Mouse (Mus musculus) neural tube, embryonic 10.5 days (tissue): ENCODE results near the gene Ifit3b.
"Not testable (repeated sequence)": the region's sequence is repeated elsewhere in the genome, so short reads cannot be mapped to it uniquely, and the experiment has no call there.

Source experiments
- DNase-seq: peaks from one replicate; pipeline ENCODE4 v3.0.0-alpha.2; 2017; ENCODE audit warnings: low spot score; ENCODE audit errors: extremely low spot score

The Ifit3b gene

DNA sequence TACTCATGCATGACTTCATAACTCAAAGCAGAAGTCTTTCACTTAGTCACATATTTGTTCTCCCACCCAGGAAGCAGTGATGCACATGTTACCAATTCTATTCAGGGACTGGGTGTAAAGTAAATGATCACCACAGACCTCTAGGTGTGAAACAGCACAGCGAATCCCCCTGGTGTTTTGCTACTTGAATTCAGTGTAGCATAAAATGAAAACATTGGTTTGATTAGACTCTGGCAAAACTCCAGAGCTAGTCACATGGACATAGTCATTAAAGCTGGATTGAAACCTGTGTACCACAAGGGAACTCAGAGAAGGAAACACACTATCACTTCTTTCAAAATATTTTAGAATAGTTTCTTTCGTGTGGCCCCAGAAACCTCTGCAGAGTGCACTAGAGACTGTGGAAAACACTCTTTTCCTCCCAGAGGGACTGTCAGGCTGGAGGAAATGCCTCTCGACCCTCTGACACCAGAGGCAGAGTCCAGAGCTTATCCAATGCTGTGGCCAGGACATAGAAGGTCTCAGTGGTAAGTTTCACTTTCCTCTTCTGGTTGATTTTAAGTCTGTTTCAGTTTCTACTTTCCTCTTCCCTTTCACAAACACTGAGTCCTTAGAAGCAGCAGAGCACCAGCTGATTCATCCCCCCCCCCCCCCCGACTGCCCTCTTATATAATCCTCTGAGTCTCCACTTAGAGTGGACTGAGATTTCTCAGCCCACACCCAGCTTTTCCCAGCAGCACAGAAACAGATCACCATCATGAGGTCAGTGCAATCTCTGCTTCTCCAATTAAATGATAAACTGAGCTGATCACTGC is at the start of gene Ifit3b:
Gene Ifit3b (plus strand): TSS at position 734 of the 815 bp plus-strand sequence.
- not testable (repeated sequence) for DNase-seq

DNA sequence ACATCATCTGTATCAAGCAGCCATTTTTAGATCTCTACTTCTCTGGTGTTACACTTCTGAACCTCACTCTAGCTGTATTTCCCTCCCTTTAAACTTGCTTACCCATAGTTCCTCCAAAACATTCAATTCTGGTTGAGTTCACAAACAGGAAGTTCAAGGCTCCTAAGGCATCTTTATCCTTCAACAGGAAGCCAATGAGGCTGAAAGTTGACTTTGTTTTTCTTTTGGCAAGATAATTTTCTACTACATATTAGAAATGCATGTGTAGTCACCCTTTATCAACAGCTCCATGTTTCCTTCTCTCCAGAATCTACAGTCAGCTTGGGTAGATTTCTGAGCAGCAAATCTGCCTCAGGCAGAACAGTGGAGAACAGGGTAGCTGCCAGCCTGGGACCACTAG is 45.2 kb upstream of the Ifit3b start:
- no peak for DNase-seq

DNA sequence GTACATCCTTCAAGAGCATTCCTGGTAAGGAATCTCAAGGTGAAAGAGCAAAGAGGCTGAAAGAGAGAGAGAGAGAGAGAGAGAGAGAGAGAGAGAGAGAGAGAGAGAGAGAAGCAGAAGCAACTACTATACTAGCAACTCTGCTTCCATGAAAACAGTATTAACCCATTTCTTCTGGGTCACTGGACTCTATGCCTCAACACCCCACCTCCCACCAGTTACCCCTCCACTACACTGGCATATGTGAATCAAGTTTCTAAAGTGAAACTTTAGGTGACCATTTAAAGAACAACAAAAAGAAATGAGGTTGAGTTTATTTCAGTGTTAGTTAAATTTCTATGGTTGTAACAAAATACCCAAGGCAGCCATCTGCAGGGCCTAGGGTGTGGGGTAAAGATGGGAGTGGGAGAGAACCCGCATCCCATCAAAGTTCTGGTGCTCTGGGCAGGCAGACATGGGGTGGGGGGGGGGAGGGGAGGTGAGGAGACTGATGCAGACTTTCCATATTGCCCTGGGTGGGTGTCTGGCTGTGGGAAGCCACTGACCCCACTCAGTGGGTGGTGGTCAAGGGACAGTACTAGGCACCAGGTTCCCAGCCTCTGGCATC is 41.5 kb upstream of the Ifit3b start:
- DNase-seq = no peak

DNA sequence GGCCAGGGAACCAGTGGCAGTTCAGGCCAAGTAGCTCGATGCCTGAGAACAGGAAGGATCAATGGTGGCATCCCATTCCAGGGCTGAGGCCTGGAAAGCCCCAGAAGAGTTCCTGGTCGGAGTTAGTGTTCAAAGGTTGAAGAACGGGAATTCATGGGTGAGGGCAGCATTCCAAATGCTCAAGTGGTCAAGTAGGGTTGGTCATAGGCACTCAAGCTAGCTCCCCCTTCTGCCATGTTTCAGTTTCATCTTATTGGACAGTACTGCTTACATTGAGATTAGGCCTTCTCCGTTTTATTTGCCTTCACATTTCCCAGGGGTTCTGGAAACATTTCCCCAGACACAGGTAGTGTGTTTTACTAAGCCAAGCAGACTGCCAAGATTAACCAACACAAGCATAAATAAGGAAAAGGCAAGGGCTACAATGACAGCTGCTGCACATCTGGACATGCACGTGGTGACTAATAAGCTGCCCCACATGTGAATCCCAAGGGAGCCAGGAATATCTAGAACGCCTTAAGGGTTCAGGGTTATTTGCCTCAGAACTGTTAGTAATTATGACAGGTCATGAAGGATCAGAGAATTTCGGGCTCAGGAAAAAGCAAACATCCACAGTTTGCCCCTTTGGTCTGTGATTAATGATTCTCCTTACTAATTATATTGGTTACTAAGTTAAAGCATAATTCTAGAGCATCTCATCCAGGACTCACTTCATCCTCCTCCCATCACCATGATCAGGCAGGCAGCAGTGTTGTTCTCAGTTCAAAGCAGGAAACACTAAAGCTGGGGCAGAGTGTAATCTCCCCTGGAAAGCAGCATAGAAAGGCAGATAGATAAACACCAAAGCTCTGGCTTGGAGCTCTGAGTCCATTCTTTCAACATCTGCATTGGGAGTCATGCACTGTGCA is 38.5 kb upstream of the Ifit3b start:
- DNase-seq = no peak

DNA sequence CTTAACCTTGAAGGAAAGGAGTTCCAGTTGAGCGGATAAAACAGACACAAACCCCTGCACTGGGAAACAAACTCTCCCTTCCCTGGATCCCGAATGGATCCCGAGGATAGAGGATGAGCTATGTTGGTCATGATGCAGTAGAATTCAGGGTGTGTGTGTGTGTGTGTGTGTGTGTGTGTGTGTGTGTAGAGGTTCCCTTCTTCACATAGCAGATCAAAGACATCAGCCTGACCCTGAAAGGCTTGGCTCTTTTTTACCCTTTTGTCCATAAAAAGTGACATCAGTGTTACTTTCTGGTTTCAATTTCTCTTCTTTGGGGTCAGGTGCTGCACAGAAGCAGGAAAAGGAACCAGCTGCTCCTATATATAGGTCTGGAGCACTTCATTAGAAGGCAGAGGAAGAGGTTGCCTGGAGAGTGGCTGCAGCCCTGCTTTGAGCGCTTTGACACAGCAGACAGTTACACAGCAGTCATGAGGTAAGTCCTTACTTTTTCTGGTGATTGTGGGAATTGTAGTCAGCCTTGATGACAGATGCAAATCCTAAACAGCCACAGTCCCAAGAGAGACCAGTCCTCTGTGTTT is 37.8 kb upstream of the Ifit3b start:
- DNase-seq = no peak

DNA sequence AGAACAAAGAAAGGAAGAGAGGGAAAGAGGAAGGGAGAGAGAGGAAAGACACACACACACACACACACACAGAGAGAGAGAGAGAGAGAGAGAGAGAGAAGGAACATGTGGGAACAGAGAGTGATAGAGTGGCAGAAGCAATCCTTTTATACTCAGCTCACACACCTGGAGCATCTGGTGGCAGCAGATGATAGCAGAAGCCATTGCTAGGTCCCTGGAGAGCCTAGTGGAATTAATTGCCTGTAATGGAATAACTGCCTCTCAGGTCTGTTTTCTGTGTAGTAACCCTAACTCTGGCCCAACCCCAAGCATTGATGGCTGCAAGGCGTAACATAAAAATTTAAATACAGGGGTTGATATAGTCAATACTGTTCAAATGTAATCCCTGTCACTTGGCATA is 36.7 kb upstream of the Ifit3b start:
- DNase-seq = no peak

DNA sequence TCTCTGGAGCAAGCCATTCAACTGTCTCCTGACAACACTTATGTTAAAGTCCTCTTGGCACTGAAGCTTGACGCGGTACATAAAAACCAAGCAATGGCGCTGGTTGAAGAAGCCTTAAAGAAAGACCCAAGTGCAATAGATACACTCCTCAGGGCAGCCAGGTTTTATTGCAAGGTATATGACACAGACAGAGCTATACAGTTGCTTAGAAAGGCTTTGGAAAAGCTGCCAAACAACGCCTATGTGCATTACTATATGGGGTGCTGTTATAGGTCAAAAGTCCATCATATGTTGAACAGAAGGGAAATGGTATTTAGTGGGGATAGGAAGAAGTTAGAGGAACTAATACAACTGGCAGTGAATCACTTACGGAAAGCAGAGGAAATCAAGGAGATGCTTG is 34.1 kb upstream of the Ifit3b start:
- no peak for DNase-seq

DNA sequence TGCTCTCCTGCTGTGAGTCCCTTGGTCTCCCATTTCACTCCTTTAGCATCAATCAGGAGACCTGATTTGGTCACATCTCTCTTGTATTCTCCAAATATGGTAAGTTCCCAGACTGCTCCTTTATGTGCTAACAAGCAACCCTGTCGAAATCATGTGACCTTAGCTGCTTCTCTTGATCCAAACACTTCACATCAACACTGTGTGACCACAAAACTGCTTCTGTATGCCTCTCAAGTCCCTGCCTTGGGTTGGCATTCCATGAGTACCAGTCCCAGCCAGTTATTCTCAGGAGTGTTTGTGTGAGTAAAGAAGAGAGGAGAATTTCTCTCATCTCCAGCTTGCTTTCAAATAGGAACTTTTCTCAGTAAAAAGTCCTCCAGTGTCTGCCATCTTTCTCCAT is 30.6 kb upstream of the Ifit3b start:
- DNase-seq = no peak

DNA sequence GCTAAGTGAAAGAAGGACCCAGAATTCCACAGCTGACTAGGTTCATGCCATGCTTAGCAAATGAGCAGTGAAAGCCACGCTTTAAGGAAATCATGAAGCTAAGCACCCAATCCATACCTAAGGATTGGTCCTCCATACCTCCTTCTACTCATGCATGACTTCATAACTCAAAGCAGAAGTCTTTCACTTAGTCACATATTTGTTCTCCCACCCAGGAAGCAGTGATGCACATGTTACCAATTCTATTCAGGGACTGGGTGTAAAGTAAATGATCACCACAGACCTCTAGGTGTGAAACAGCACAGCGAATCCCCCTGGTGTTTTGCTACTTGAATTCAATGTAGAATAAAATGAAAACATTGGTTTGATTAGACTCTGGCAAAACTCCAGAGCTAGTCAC is 25.1 kb upstream of the Ifit3b start:
- not testable (repeated sequence) for DNase-seq

DNA sequence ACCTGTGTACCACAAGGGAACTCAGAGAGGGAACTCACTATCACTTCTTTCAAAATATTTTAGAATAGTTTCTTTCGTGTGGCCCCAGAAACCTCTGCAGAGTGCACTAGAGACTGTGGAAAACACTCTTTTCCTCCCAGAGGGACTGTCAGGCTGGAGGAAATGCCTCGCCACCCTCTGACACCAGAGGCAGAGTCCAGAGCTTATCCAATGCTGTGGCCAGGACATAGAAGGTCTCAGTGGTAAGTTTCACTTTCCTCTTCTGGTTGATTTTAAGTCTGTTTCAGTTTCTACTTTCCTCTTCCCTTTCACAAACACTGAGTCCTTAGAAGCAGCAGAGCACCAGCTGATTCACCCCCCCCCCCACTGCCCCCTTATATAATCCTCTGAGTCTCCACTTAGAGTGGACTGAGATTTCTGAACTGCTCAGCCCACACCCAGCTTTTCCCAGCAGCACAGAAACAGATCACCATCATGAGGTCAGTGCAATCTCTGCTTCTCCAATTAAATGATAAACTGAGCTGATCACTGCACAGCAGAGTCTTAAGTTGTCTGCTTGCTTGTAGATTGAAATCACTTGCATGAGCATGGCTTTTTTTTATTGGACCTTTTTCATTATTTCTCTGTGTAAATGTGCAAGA is 24.5 kb upstream of the Ifit3b start, which contains the start of gene Ifit3:
Gene Ifit3 (plus strand): TSS at position 406 of the 641 bp plus-strand sequence.
- not testable (repeated sequence) for DNase-seq

DNA sequence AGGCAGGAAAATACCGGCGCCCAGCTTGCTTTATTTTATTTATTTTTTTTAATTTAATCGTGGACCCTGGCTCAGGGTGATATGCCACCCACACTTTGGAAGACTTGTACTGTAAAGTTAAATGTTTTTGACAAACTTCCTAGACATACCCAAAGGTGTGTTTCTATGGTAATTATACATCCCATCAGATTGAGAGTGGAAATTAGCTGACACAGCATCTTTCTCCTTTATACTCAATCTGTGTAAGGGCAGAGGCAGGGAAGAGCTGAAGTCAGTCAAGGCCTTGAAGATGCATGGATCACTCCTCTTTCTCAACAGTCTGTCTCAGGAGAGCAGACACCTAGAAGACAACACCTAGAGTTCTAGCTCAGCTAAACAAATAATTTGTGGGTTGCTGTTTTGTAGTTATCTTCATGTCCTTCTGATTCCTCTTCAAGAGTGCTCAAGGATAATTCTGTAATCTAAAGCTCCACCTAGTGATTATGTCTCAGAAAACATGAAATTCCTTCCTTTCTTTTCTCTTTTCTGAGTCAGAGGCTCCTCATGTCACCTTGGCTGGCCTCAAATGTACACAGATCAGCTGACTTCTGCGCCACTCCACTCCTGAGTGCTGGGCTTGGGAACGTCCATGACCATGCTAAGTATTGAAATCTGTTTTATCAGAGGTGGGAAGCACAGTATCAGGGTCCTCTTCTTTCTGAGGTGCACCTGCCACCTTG is 21.9 kb upstream of the Ifit3b start:
- DNase-seq = not testable (repeated sequence)

DNA sequence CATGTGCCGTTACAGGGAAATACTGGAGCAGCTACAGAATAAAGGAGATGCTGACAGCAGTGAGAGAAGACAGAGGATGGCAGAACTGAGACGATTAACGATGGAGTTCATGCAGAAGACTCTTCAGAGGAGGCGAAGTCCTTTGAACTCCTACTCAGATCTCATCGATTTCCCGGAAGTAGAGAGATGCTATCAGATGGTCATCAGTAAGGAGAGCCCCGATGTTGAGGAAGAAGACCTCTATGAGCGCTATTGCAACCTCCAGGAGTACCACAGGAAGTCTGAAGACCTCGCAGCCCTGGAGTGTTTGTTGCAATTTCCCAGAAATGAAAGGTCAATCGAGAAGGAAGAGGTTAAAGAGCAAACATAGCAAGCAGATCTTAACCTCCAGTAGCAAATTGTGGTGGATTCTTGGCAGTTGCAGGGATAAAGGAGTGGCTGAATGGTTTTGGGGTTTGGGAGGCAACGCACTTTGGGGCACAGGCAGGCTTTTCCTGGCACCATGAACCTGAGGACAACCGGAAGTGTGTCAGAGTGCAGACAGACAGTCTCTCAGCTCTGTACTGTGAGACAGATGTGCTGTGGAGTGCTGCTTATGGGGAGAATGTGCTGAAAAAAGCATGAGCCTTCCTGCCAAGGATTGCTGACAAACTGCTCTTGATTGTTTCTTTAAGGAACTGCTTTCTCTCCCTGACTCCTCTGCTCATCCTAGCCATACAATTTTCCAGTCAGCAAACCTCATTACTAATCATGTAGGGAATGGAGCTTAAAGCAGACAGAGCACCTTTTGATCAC is 19.7 kb upstream of the Ifit3b start:
- DNase-seq = not testable (repeated sequence)

DNA sequence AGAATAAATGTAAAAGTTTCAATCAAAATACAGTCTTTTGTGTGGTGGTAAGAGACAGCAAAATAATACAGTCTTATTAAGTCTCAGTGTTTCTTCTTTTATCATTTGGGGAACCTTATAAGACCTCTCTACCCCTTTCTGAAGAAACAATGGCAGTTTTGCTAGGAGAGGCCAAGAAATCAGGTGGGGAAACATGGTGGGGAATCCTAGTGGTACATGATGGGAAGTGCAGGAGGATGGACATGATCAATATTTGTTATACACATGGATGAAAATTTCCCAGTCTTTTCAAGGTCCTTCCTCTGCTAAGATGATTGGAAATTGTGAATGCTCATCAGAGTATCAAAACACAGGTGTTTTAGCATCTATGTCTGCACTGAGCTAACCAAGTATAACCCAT is 18.8 kb upstream of the Ifit3b start:
- DNase-seq = no peak

DNA sequence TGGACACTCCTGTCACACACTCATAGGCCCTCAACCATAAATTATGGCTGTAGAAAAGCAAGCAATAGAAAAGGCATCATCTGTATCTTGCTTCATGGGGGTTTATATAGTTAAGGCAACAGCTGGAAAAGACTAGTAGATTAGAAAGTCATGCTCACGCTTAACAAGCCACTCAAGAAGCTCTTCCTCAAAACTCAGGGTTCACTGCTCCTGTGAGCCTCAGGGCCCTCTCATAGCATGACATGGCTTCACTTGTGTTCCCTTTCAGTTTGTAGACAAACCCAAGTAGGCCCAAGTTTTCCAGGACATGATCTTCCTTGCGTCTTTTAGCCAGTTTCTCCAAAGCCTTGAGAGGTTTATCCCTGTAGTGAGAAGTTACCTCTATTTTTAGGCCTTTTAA is 14.3 kb upstream of the Ifit3b start:
- no peak for DNase-seq

DNA sequence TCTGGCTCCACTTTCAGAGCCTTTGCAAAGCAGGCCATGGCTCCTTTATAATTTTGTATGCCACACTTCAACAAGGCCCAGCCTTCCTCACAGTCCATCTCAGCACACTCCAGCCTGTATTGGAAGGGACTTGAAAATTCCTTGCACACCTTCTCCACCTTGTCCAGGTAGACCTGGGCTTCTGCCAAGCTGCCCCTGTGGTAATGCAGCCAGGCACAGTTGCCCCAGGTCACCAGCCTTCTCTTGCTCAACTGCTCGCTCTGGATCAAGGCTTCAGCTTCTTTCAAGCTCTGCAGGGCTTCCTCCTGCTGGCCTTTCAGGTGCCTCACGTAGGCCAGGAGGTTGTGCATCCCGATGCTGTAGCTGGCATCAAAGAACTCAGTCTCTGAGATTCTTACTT is 13.2 kb upstream of the Ifit3b start:
- not testable (repeated sequence) for DNase-seq

DNA sequence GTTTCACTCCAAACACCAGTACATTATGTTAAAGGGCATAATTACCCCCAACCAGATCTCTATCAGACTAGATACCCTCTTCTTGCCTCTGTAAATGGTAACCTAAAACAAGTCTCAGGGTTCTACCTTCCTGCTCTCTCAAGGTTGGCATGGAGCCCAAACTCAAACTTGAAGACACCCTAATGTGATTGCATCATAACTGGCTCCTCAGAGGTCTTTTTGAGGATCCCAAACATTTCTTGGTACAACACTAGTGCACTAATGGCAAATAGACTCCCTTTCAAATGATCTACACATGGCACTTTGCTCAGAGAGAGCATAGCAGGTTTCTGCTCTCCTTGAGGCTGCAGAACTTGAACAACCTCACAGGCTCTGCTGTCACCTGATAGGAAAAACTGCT is 11.0 kb upstream of the Ifit3b start:
- DNase-seq = no peak

DNA sequence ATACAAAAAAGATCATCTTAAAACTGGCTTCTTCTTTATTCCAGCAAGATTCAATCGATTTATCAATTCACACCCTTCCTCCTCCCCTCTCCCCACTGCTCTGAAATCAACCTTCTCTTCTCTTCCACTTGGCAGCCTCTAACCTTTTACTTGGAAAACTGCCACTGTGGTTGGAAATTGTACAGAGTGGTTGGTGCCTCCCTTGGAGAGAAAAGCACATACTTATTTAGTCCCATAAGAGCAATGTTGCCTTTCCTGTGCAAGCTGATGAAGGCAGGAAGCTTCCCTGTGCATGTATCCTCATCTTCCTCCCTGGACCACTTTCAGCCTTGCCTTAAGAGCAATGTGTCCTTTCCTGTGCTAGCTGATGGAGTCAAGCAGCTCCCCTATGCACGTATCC is 9.4 kb upstream of the Ifit3b start:
- DNase-seq = no peak

DNA sequence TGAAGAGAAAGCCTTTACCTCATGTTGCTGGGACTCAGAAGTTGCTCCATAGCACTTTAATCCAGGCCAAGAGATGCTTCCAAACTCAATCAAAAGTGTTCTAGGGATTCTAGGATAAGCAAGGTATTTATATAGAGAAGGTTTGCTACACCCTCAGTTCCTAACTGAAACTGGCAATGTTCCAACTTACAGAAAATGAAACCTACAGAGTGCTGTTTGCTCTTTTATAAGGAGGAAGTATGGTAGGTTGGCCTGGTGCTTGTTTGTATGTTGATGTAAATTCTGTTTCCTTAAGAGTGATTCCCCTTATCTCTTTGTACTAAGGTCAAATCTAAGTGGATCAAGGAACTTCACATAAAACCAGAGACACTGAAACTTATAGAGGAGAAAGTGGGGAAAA is 8.5 kb upstream of the Ifit3b start:
- DNase-seq = not testable (repeated sequence)

DNA sequence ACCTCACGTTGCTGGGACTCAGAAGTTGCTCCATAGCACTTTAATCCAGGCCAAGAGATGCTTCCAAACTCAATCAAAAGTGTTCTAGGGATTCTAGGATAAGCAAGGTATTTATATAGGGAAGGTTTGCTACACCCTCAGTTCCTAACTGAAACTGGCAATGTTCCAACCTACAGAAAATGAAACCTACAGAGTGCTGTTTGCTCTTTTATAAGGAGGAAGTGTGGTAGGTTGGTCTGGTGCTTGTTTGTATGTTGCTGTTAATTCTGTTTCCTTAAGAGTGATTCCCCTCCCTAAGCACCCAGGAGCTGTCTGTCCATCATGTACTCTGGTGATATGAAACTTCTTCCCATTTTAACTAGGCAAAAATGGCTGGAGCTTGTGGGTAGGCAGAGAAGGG is 5.9 kb upstream of the Ifit3b start, which contains the start of gene Ifit1bl1:
Gene Ifit1bl1 (minus strand): TSS at position 69 of the 400 bp plus-strand sequence.
- DNase-seq = not testable (repeated sequence)
